In the genomic region with DNA sequence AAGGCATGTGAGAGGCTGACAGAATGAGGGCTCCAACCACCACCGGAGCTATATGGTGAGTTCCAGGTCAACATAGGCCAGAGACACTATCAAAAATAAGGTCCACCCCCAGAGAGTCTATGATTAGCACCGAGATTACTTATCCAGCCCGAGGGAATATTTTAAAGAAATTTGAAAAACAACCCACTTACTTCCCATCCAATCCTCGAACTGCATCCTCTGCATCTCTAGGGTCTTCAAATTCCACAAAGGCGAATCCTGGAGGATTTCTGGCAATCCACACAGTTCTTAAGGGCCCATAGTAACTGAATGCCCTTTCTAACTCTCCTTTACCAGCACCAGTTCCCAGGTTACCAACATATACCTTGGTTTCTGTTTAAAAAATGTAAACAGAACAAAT, we compare ENCODE assay signal across 10 mouse cellular contexts. TPM values are rescaled to one million over a fixed set of nuclear protein-coding genes. Genes with fewer than 3 reads are reported as not detected.
A peak's percentile ranks its signal among the peaks of the same experiment; 100 is the strongest.
DNase-seq lines count a peak whose midpoint lies in the region; ATAC-seq and TF ChIP-seq lines count a peak whose summit lies in the region.
"Had no signal": no experiment of that assay in that cellular context is flagged by ENCODE, and none has a peak within 500 bp of the region (broad histone marks: within the 10 kb centered on the region; RNA-seq: fewer than 3 reads in every experiment).

No protein-coding gene starts in this region.

- peak overlapping the region; percentile 87 for H3K4me3 ChIP-seq in left cerebral cortex, adult 2 months
- H3K4me3 ChIP-seq in embryonic facial prominence, embryonic 13.5 days, result peak overlapping the region; percentile 90
- H3K4me3 ChIP-seq in intestine, embryonic 15.5 days (replicated peaks), result peak overlapping the region; percentile 89
- H3K4me3 ChIP-seq in neural tube, embryonic 13.5 days, result peak overlapping the region; percentile 93

- intact Hi-C loops in left cerebral cortex, adult 2 months (cut with DNase I), result loop anchor here (5.0 to 10.0 kb wide), 2 partner anchors 308 to 851 kb away; partner anchors contain the start of genes Atl2 and Cdc42ep3
- intact Hi-C loops in left cerebral cortex, postnatal 36 days (cut with DNase I), result loop anchor here (2.0 kb wide), 1 partner anchor 19 kb away; the partner anchor contains the start of gene Gemin6

- H3K36me3 ChIP-seq in embryonic facial prominence, embryonic 13.5 days, result peaks cover 39% of the 10 kb centered on the region
- H3K36me3 ChIP-seq in intestine, embryonic 15.5 days, result peaks cover 16% of the 10 kb centered on the region
- peaks cover 38% of the 10 kb centered on the region for H3K36me3 ChIP-seq in neural tube, embryonic 13.5 days

- no peaks in the 10 kb centered on the region for H3K9me3 ChIP-seq in embryonic facial prominence, embryonic 13.5 days
- H3K9me3 ChIP-seq in intestine, embryonic 15.5 days, result no peaks in the 10 kb centered on the region
- no peaks in the 10 kb centered on the region for H3K9me3 ChIP-seq in neural tube, embryonic 13.5 days

- H3K27ac ChIP-seq in left cerebral cortex, adult 2 months, result no peak overlapping the region; the same call in 1 of the 2 replicates
- H3K27ac ChIP-seq in embryonic facial prominence, embryonic 13.5 days, result peak overlapping the region; percentile 99
- no peak overlapping the region for H3K27ac ChIP-seq in intestine, embryonic 15.5 days
- H3K27ac ChIP-seq in neural tube, embryonic 13.5 days (replicated peaks), result peak overlapping the region; percentile 99

- no peak for DNase-seq in left cerebral cortex, adult 2 months (ENCODE audit: extremely low spot score in 1 of 2, low spot score in 2 of 2)
- no peak for DNase-seq in left cerebral cortex, postnatal 36 days (ENCODE audit: low spot score in 2 of 2)
- no peak for DNase-seq in left cerebral cortex, adult 8-10 months (ENCODE audit: low spot score in 2 of 2)
- DNase-seq in right cerebral cortex, adult 2 months (ENCODE audit: low spot score in 2 of 2), result no peak

- no peak for ATAC-seq in embryonic facial prominence, embryonic 13.5 days (ENCODE audit: insufficient number of reproducible peaks, insufficient read depth, low FRiP score, low TSS enrichment, low read depth)
- no peak for ATAC-seq in intestine, embryonic 15.5 days
- no peak for ATAC-seq in neural tube, embryonic 13.5 days (ENCODE audit: low read depth)
- no peak for ATAC-seq in granulocyte monocyte progenitor cell, adult 5-6 weeks (replicated peaks; ENCODE audit: poor library complexity, severe bottlenecking)

- no peak for TF ChIP-seq CTCF in left cerebral cortex, adult 2 months (IDR thresholded peaks at IDR 0.05)

- peak overlapping the region; percentile 98 for H3K9ac ChIP-seq in embryonic facial prominence, embryonic 13.5 days
- peak overlapping the region; percentile 98 for H3K9ac ChIP-seq in intestine, embryonic 15.5 days
- H3K9ac ChIP-seq in neural tube, embryonic 13.5 days, result peak overlapping the region; percentile 98

- peak overlapping the region; percentile 88 for H3K4me2 ChIP-seq in embryonic facial prominence, embryonic 13.5 days
- peak overlapping the region; percentile 71 for H3K4me2 ChIP-seq in intestine, embryonic 15.5 days (replicated peaks)
- peak overlapping the region; percentile 91 for H3K4me2 ChIP-seq in neural tube, embryonic 13.5 days

- WGBS in embryonic facial prominence, embryonic 13.5 days, result 14% methylated on average over 5 of the region's 5 CpGs
- 13% methylated on average over 5 of the region's 5 CpGs for WGBS in intestine, embryonic 15.5 days
- WGBS in neural tube, embryonic 13.5 days, result 34% methylated on average over 5 of the region's 5 CpGs

- no peaks in the 10 kb centered on the region for H3K27me3 ChIP-seq in embryonic facial prominence, embryonic 13.5 days
- H3K27me3 ChIP-seq in intestine, embryonic 15.5 days (replicated peaks), result no peaks in the 10 kb centered on the region
- H3K27me3 ChIP-seq in neural tube, embryonic 13.5 days, result no peaks in the 10 kb centered on the region

- peaks cover 9% of the 10 kb centered on the region for H3K4me1 ChIP-seq in embryonic facial prominence, embryonic 13.5 days
- 0 out of 2 replicates have a peak, but pooled peaks cover 7% of the 10 kb centered on the region for H3K4me1 ChIP-seq in intestine, embryonic 15.5 days (replicated peaks)
- peaks cover 34% of the 10 kb centered on the region for H3K4me1 ChIP-seq in neural tube, embryonic 13.5 days (replicated peaks)

RNA-seq across cellular contexts. Expression of gene Srsf7, which starts 1.4 kb away (rescaled TPM):
- total RNA-seq in left cerebral cortex, adult 2 months (2021), result 100 to 1,000 TPM; 103 to 115 TPM
- total RNA-seq in left cerebral cortex, postnatal 36 days (2021), result 100 to 1,000 TPM in 1 of 2 experiments, 10 to 100 TPM in 1; 86.3 to 112 TPM
- 693 and 708 TPM in 2 replicates for polyA plus RNA-seq in embryonic facial prominence, embryonic 13.5 days (2015; fragmentation: Nextera tagmentation; extraction: Ambion mirVana)
- polyA plus RNA-seq in intestine, embryonic 15.5 days (2015; fragmentation: Nextera tagmentation; extraction: Ambion mirVana), result 497 and 569 TPM in 2 replicates
- polyA plus RNA-seq in neural tube, embryonic 13.5 days (2015; fragmentation: Nextera tagmentation; extraction: Ambion mirVana), result 470 and 550 TPM in 2 replicates
- 100 to 1,000 TPM in 1 of 4 experiments, 10 to 100 TPM in 3; 93.1 to 111 (median 97.5) TPM for total RNA-seq in left cerebral cortex, adult 8-10 months (2022)
- 481 and 582 TPM in 2 replicates for total RNA-seq in granulocyte monocyte progenitor cell, adult 5-6 weeks (2014; fragmentation: Nextera tagmentation)
- total RNA-seq in granulocyte monocyte progenitor cell, adult 5-6 weeks (2017), result 445 and 565 TPM in 2 replicates

RNA-seq across cellular contexts. Expression of gene Ttc39d, which starts 1.6 kb away (rescaled TPM):
- under 1 TPM in 1 of 2 experiments, not detected in 1; 0.18 TPM for total RNA-seq in left cerebral cortex, adult 2 months (2021)
- under 1 TPM in 1 of 2 experiments, not detected in 1; 0.43 TPM for total RNA-seq in left cerebral cortex, postnatal 36 days (2021)
- polyA plus RNA-seq in embryonic facial prominence, embryonic 13.5 days (2015; fragmentation: Nextera tagmentation; extraction: Ambion mirVana), result 0.12 TPM in 1 of 2 replicates, not detected in the other
- polyA plus RNA-seq in intestine, embryonic 15.5 days (2015; fragmentation: Nextera tagmentation; extraction: Ambion mirVana), result 0.11 and 0.16 TPM in 2 replicates
- not detected in 2 replicates for polyA plus RNA-seq in neural tube, embryonic 13.5 days (2015; fragmentation: Nextera tagmentation; extraction: Ambion mirVana)
- under 1 TPM; 0.20 to 0.53 (median 0.28) TPM for total RNA-seq in left cerebral cortex, adult 8-10 months (2022)
- not detected in 2 replicates for total RNA-seq in granulocyte monocyte progenitor cell, adult 5-6 weeks (2014; fragmentation: Nextera tagmentation)
- total RNA-seq in granulocyte monocyte progenitor cell, adult 5-6 weeks (2017), result not detected in 2 replicates
- polyA plus RNA-seq: large intestine, adult 2 months; thymus, adult 2 months had no signal

RNA-seq across cellular contexts. Expression of gene Gemin6, which starts 18.6 kb away (rescaled TPM):
- total RNA-seq in left cerebral cortex, adult 2 months (2021), result 1 to 10 TPM; 5.3 to 5.9 TPM
- 1 to 10 TPM; 6.2 to 6.6 TPM for total RNA-seq in left cerebral cortex, postnatal 36 days (2021)
- polyA plus RNA-seq in embryonic facial prominence, embryonic 13.5 days (2015; fragmentation: Nextera tagmentation; extraction: Ambion mirVana), result 34.5 and 41.2 TPM in 2 replicates
- polyA plus RNA-seq in intestine, embryonic 15.5 days (2015; fragmentation: Nextera tagmentation; extraction: Ambion mirVana), result 44.9 and 49.1 TPM in 2 replicates
- 21.5 and 23.7 TPM in 2 replicates for polyA plus RNA-seq in neural tube, embryonic 13.5 days (2015; fragmentation: Nextera tagmentation; extraction: Ambion mirVana)
- total RNA-seq in left cerebral cortex, adult 8-10 months (2022), result 1 to 10 TPM; 4.9 to 8.9 (median 7.4) TPM
- total RNA-seq in granulocyte monocyte progenitor cell, adult 5-6 weeks (2014; fragmentation: Nextera tagmentation), result 31.3 and 38.3 TPM in 2 replicates
- total RNA-seq in granulocyte monocyte progenitor cell, adult 5-6 weeks (2017), result 37.7 and 41.0 TPM in 2 replicates

Comparison
In these comparisons a context has a peak if more than half of its experiments do, and no peak if none do; other contexts are left out.
1. H3K27ac ChIP-seq: peak in embryonic facial prominence, embryonic 13.5 days (single experiment) and neural tube, embryonic 13.5 days (single experiment); none in left cerebral cortex, adult 2 months (single experiment) and intestine, embryonic 15.5 days (single experiment).
2. Peak in every context shown above with its lines, with median percentiles within 50 percentile points of each other: H3K4me3 ChIP-seq, H3K4me2 ChIP-seq and H3K9ac ChIP-seq.